Mouse (Mus musculus) megakaryocyte progenitor cell, adult 5-6 weeks (primary cell): ENCODE results near the gene Acly. TPM values are rescaled to one million over a fixed set of nuclear protein-coding genes. Genes with fewer than 3 reads are reported as not detected.
A peak's percentile ranks its signal among the peaks of the same experiment; 100 is the strongest.

Experiments used
- ATAC-seq: replicated peaks from 2 replicates; pipeline ENCODE4 v1.8.0; 2016; ENCODE audit warnings: mild to moderate bottlenecking, moderate TSS enrichment, inconsistent platforms; ENCODE audit not compliant: poor library complexity
- total RNA-seq, 2 experiments: library from RNA; stranded (forward) in 1 of 2; stranded (reverse) in 1 of 2; fragments of 157-497, 149-512 nt in 1 of 2; fragments of 200-1000 nt in 1 of 2; gene quantifications; 2 replicates each; pipeline versions ENCODE4 v1.2.3 to v1.2.4; 2015 to 2017

Acly gene
- total RNA-seq, 2 experiments from 2014 or later, result 80.4 to 89.1 TPM

DNA sequence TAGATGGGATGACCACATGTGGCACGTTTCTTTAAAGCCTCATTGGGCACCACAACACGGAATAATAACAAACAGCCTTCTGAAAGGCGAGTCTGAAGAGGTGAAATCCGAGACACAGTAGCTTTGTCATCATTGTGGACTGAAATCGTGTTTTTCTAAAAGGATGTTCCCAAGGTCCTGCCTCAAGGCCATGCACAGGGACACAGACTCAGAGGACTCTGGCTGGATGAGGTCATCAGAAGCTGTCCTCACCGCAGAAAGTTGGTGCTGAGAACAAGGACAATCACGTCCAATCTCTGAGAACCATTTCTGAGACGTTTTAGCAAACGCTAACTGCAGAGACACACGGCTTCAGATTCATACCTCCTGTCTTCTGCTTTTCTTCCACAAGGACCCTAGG, 14.1 kb downstream of the Acly start:
- no peak for ATAC-seq

DNA sequence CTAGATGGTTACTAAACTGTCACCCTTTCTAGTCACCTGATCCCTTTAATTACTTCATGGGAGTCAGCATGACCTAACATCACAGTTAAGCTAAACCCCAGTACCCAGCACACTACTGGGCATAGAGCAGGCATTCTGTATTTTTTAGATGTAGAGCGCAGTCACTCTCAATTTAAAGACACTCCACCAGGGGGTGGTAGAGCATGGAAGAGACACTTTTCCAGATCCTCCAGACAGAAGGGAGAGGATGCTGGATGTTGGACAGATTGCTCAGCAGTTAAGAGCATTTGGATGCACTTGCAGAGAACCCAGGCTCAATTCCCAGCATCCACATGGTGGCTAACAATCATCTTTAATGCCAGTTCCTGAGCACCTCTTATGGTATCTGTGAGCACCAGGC, 15.4 kb downstream of the Acly start:
- ATAC-seq, result 0 out of 2 replicates have a peak, but pooled peaks have one; percentile 37

- no peak for ATAC-seq
Measured at GRCm38 (mm10) chr11:100510556-100510955, 17.2 kb downstream of the Acly start.

DNA sequence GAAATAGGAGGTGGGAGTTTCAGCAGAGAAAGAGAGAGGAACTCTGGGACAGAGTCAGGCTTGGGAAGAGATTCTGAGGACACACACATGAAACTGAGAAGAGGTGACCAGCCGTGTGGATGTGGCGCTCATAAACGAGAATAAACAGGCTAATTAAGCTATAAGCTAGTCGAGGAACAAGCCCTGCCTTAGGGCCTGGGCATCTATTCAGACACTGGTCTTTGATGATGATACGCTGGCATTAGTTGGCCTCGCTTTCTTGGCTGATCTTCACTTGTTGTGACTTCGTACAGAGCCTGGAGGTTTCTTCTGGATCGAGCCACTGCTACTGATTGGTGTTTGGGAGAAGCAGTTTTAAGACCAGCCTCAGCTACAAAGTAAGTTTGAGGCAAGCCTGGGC, 21.8 kb downstream of the Acly start:
- no peak for ATAC-seq

GRCm38 (mm10) chr11:100504990-100505660, 22.7 kb downstream of the Acly start:
- no peak for ATAC-seq

GRCm38 (mm10) chr11:100501321-100501720, 26.5 kb downstream of the Acly start:
- ATAC-seq, result no peak

DNA sequence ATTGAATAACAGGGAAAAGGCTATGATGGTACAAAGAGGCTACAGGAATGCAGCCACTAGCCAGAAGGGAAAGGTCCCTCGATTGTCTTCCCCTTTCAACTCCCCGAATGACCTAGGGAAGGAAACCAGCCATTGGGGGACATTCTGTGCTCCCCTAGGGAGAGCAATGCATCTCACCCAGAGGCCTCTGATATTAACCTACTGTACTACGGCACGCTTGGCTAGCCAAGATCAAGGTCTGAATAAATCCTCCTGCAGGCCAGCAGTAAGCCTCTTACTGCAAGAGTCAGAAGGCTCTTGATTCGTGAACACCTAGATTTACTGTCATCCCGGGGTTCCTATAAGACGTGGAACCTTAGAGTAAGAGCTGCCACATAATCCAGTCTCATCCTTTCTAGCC, 27.1 kb downstream of the Acly start:
- no peak for ATAC-seq

DNA sequence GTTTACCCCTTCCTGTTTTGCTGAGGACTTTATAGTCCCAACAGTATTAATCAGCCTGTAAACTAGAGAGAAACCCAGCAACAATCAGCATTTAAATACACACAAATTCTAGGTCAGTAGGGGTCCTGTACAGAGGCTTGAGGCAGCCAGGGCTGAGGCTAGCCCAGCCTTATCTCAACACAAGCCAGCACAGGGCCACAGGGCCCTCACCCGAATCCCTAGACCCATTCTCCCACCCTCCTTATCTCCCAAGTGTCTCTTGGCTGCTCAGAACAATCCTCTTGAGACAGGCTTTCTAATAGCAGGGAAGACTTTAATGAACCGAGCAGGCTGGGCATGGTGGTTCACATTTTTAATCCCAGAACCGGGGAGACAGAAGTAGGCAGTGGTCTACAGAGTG, 27.6 kb downstream of the Acly start:
- no peak for ATAC-seq

GRCm38 (mm10) chr11:100493771-100494170, 34.0 kb downstream of the Acly start:
- ATAC-seq, result no peak

GRCm38 (mm10) chr11:100490951-100491350, 36.8 kb downstream of the Acly start:
- no peak for ATAC-seq

GRCm38 (mm10) chr11:100485801-100486538, 41.8 kb downstream of the Acly start:
- ATAC-seq, result peak; percentile 92

GRCm38 (mm10) chr11:100484461-100484860, 43.3 kb downstream of the Acly start:
- no peak for ATAC-seq

GRCm38 (mm10) chr11:100479152-100479551, 48.6 kb downstream of the Acly start:
- no peak for ATAC-seq

GRCm38 (mm10) chr11:100476281-100476680, 51.5 kb downstream of the Acly start:
- no peak for ATAC-seq

DNA sequence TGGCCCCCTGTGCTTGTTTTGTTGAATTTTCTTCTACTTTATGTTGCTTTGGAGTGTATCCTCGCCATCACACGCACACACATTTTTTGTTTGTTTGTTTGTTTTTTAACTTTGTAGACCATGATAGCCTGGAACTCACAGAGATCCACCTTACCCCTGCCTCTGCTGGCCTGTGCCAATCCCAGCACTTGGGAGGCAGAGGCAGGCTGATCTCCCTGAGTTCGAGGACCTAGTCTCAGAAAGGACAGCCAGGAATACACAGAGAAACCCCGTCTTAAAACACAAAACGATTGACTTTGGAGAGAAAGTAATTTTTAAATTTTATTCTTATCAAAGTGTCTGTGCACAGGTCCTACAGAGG, 54.9 kb downstream of the Acly start:
- peak; percentile 32 for ATAC-seq

GRCm38 (mm10) chr11:100472197-100472934, 55.4 kb downstream of the Acly start, which contains the start of gene Klhl11:
Gene Klhl11, minus strand, starts transcription at chr11:100472741.
- ATAC-seq, result peak; percentile 97

GRCm38 (mm10) chr11:100471352-100472196, 56.2 kb downstream of the Acly start:
- ATAC-seq, result 0 out of 2 replicates have a peak, but pooled peaks have one; percentile 5

DNA sequence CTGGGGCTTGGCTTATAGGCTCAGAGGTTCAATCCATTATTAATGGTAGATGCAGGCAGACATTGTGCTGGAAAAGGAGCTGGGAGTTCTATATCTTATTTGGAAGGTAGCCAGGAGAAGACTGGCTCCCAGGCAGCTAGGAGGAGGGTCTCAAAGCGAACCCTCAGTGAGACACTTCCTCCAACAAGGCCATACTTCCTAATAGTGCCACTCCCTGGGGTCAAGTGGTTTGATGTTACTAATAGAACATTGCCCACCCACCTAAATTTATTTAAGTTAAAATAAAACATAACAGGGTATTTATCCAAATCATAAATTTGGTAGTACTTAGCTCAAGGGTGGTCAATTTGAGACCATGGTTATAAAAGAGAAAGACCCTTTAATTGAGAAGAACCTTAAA, 62.0 kb downstream of the Acly start:
- no peak for ATAC-seq

DNA sequence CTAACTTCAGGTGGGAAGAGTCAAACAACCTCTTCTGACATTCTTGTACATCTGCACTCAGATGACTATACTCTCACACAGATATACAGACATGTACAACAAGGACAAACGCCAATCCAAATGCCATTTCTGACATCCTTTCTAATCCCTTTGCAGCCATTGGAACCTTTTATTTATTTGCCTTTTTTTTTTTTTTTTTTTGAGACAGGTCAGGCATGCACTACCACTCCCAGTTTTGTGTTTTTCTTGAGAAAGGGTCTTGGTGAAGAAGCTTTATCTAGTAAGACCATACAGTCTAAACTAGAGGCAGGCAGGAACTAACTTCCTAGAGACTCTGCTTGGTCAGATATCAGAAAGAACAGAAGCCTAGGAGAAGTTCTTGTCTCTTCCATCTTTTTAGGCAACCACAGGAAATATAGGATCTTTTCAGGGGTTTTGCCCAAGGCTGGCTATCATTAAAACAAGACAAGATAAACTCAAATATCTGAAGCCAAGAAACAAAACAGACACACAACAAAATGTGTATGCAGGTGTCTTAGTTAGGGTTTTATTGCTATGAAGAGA, 62.5 kb downstream of the Acly start:
- ATAC-seq, result peak; percentile 63

- ATAC-seq, result no peak
Measured at GRCm38 (mm10) chr11:100462699-100463098, 65.1 kb downstream of the Acly start.
